Mouse (Mus musculus) neural tube, embryonic 11.5 days (tissue): ENCODE results near the gene Nfia. TPM values are rescaled to one million over a fixed set of nuclear protein-coding genes. Genes with fewer than 3 reads are reported as not detected.

ENCODE experiments used
- ATAC-seq: fragments of 200-750 bp; cut with Nextera tagmentation; 2 replicates; pipeline ENCODE4 v1.8.0; 2017; ENCODE audit warnings: moderate number of reproducible peaks, mild to moderate bottlenecking, moderate TSS enrichment, moderate library complexity; ENCODE audit not compliant: insufficient read depth, low FRiP score, low TSS enrichment
- DNase-seq: peaks from one replicate; pipeline ENCODE4 v3.0.0-alpha.2; 2015; ENCODE audit warnings: low spot score
- H3K27ac ChIP-seq: fragments of 300-500 bp; sonication (generic); 2 replicates; pipeline ENCODE4 v1.5.1; 2014; ENCODE audit warnings: low read depth, mild to moderate bottlenecking, low read length
- H3K27me3 ChIP-seq: fragments of 300-500 bp; sonication (generic); 2 replicates; pipeline ENCODE4 v1.6.1; 2014; ENCODE audit warnings: mild to moderate bottlenecking, low read length, mixed read lengths; ENCODE audit not compliant: control insufficient read depth, insufficient read depth
- H3K36me3 ChIP-seq: fragments of 300-500 bp; sonication (generic); 2 replicates; pipeline ENCODE4 v1.6.1; 2014; ENCODE audit warnings: mild to moderate bottlenecking, low read length, moderate library complexity, mixed read lengths; ENCODE audit not compliant: control insufficient read depth, insufficient read depth
- H3K4me1 ChIP-seq: fragments of 300-500 bp; sonication (generic); 2 replicates; pipeline ENCODE4 v1.6.1; 2014; ENCODE audit warnings: low read length, mixed read lengths; ENCODE audit not compliant: control insufficient read depth, insufficient read depth
- H3K4me2 ChIP-seq: fragments of 300-500 bp; sonication (generic); 2 replicates; pipeline ENCODE4 v1.6.1; 2014; ENCODE audit warnings: low read depth, mild to moderate bottlenecking, moderate library complexity
- H3K4me3 ChIP-seq: fragments of 300-500 bp; sonication (generic); 2 replicates; pipeline ENCODE4 v1.5.1; 2014; ENCODE audit warnings: low read depth, low read length
- H3K9ac ChIP-seq: fragments of 300-500 bp; sonication (generic); 2 replicates; pipeline ENCODE4 v1.6.1; 2014; ENCODE audit warnings: mild to moderate bottlenecking, low read length
- H3K9me3 ChIP-seq: fragments of 300-500 bp; sonication (generic); 2 replicates; pipeline ENCODE4 v1.6.1; 2016; ENCODE audit warnings: low read length; ENCODE audit not compliant: control insufficient read depth
- WGBS: fragments of 180-500 bp; shearing (Covaris S2); extraction: QIAGEN DNeasy Blood & Tissue Kit; methylation state at CpG from one replicate; pipeline ENCODE4 v1.1.7; 2014; 5-methylcytosine and 5-hydroxymethylcytosine counted together
- polyA plus RNA-seq: library from polyadenylated mRNA; unstranded; fragments of >200 nt; fragmentation: Nextera tagmentation; extraction: Ambion mirVana; gene quantifications from 2 replicates; pipeline ENCODE4 v1.2.1, GENCODE M21; 2014

Nfia gene
- polyA plus RNA-seq, 1 experiment from 2014 or later: 29.0 TPM

DNA sequence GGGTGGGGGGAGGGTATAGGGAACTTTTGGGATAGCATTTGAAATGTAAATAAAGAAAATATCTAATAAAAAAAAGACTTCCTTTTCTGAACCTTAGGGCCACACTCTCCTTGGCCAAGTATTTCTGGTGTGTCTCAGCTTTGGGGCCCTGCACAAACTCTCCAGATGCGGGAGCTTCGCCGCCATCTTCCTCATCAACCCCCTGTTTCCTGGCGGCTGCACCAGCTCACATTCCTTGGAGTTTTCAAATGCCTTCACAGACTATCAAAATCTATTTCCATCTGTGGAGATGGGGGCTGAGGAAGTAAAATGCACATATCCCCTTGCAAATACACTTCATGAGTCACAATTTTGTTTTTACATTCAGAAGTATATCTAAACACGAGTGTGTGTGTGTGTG lies 75.1 kb downstream of the Nfia start:
- Histone ChIP-seq H3K4me2 (no peak overlapping the region), H3K27ac (no peak overlapping the region), H3K9ac (no peak overlapping the region), H3K27me3 (no peaks in the 10 kb centered on the region), H3K4me3 (no peak overlapping the region), H3K36me3 (no peaks in the 10 kb centered on the region), H3K9me3 (no peaks in the 10 kb centered on the region), H3K4me1 (peaks cover 6% of the 10 kb centered on the region; the same call in 1 of the 2 replicates)
- WGBS: 85% methylated on average over 5 of the region's 5 CpGs
- DNase-seq (no peak), ATAC-seq (no peak)

DNA sequence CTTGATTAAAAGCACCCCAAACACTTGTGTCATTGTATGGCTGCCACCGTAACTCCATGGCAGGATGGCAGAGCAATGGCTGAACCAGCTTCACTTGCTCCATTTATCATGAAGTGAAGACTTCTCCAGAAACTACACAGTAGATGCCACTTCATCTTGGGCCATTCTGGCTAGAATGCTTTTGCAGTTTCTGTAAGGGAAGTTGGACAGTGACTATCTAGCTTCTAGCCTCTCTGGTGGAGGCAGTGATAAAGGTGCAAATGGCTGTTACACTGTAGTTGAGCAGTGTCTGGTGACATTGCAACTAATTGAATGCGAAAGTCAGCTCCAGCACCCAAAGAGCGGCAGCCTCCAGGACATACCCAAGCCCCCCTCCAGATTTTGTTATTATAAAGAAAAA lies 78.5 kb downstream of the Nfia start:
- H3K36me3 ChIP-seq: no peaks in the 10 kb centered on the region
- no peak for ATAC-seq
- DNase-seq: no peak
- no peaks in the 10 kb centered on the region for H3K4me1 ChIP-seq
- no peak overlapping the region for H3K9ac ChIP-seq
- H3K4me3 ChIP-seq: no peak overlapping the region
- no peaks in the 10 kb centered on the region for H3K9me3 ChIP-seq
- WGBS: 85% methylated on average over 3 of the region's 3 CpGs
- no peak overlapping the region for H3K27ac ChIP-seq
- H3K27me3 ChIP-seq: no peaks in the 10 kb centered on the region
- H3K4me2 ChIP-seq: no peak overlapping the region

DNA sequence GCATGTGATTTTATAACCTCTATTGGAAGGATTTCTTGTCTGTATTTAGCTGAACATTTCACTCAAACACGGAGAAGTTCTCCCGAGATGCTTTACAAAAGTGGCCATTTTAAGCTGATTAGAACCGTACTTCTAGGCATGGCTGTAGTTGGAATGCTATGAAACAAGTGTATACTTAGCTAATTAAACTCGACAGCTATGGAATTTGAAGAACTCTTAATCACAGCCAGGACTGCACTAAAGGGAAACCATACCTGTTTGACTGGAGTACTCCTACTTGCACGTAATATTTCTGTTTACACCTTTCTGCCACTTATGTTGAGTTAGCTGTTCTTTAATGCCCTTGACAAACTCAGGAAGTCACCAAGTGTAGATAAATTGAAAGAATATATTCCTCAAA lies 79.2 kb downstream of the Nfia start:
- H3K27me3 ChIP-seq: no peaks in the 10 kb centered on the region
- ATAC-seq: no peak
- H3K9ac ChIP-seq: no peak overlapping the region
- no peaks in the 10 kb centered on the region for H3K36me3 ChIP-seq
- H3K27ac ChIP-seq: no peak overlapping the region
- H3K4me3 ChIP-seq: no peak overlapping the region
- H3K4me1 ChIP-seq: no peaks in the 10 kb centered on the region
- H3K4me2 ChIP-seq: no peak overlapping the region
- no peaks in the 10 kb centered on the region for H3K9me3 ChIP-seq
- 87% methylated on average over 5 of the region's 5 CpGs for WGBS
- no peak for DNase-seq

DNA sequence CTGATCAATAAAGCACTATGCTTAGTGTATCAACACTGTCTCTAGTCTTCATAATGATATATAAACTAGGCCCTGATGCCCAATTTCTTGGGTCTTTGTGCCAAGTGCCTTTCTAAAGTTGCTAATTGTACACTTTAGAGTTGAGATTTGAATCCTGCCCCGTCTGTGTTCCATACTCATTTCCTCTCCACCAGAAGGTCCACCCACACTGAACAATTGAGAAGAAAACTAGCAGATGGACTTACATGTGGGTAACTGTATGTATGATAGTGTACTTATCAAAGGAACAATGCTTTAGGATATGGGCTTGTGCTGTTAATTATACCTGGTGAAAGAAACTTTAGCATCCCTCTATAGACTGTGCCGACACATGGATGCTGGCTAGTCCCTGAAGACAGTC lies 80.1 kb downstream of the Nfia start:
- no peak for ATAC-seq
- Histone ChIP-seq H3K9ac (no peak overlapping the region), H3K27ac (no peak overlapping the region), H3K4me3 (no peak overlapping the region), H3K9me3 (no peaks in the 10 kb centered on the region), H3K36me3 (no peaks in the 10 kb centered on the region), H3K27me3 (no peaks in the 10 kb centered on the region), H3K4me2 (no peak overlapping the region), H3K4me1 (peaks cover 3% of the 10 kb centered on the region; the same call in 1 of the 2 replicates)
- WGBS: 95% methylated on average over 2 of the region's 2 CpGs
- DNase-seq: no peak

DNA sequence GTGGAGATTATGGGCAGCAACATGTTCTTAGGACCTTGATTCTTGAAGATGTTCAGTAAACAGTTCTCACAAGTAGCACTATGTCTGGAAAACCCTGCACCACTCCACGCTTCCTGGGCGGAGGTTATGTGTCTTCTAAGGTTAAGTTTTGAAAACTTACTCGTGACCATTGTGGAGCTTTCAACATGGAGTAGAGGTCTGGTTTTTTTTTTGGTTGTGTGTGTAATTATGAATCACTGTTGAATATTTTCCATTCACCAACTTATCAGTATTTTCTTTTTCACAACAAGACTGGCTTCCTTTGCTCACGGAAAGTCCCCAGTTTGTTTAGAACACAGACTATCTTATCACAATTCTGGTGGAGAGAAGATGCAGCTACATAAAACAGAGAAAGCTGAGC lies 82.2 kb downstream of the Nfia start:
- ATAC-seq: no peak
- DNase-seq: no peak
- H3K4me1 ChIP-seq: peaks cover 5% of the 10 kb centered on the region; the same call in 1 of the 2 replicates
- no peaks in the 10 kb centered on the region for H3K36me3 ChIP-seq
- no peak overlapping the region for H3K9ac ChIP-seq
- H3K9me3 ChIP-seq: no peaks in the 10 kb centered on the region
- no peak overlapping the region for H3K4me2 ChIP-seq
- no peaks in the 10 kb centered on the region for H3K27me3 ChIP-seq
- no peak overlapping the region for H3K27ac ChIP-seq
- no peak overlapping the region for H3K4me3 ChIP-seq
- WGBS: 87% methylated on average over 4 of the region's 4 CpGs

DNA sequence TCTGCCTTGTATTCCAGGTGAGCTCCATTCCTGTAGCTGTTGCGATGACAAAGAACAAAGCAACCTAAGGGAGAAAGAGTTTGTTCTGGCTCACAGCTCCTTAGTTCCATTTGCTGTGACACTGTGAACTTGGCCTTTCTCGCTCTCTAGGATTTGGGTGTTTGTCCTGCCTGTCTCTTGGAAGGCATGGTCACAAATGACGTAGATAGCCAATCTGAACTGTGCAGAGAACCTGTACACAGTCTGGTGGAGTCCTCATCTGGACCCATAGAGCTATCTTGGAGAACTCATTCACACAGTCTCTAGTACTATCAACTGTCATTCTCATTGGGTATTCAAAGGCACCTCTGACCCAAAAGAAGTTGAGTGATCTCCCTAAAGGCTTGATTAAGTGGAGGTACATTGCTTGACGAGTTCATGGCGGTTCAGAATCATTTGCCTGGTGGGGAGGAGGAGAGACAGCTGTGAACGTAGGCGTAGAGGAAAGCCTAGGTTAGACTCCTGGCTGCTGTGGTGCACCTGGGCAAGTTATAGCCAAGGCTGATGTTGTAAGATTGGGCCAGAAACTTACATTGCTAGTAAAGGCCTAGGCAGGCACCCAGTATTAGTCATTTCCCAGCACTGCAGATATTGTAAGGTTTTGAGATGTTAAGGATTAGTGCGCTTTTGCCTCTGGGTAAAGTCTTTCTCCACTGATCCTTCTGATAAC lies 83.3 kb downstream of the Nfia start:
- Histone ChIP-seq H3K9me3 (no peaks in the 10 kb centered on the region), H3K36me3 (no peaks in the 10 kb centered on the region), H3K9ac (no peak overlapping the region), H3K27ac (no peak overlapping the region), H3K4me1 (peaks cover 5% of the 10 kb centered on the region; the same call in 1 of the 2 replicates), H3K27me3 (no peaks in the 10 kb centered on the region), H3K4me2 (no peak overlapping the region), H3K4me3 (no peak overlapping the region)
- 96% methylated on average over 8 of the region's 8 CpGs for WGBS
- ATAC-seq: no peak
- no peak for DNase-seq

DNA sequence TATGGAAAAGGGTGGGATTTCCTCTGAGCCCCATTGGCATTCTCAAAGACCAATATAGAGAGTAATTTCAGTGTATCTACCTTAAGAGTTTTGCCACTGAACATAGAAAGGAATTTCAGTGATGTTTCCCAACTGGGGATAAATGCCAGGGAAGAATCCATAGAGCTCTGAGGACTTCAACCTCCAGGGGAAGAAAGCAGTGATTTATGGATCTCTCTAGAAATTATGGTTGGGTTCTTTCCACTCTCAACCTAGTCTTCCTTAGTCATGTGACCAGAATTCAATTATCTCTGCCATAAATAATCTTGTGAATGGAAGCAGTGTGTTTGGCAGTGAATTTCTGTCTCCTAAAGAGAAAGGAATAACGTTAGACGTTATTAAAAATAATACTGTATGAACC lies 85.0 kb downstream of the Nfia start:
- Histone ChIP-seq H3K27me3 (no peaks in the 10 kb centered on the region), H3K9me3 (no peaks in the 10 kb centered on the region), H3K27ac (no peak overlapping the region), H3K36me3 (no peaks in the 10 kb centered on the region), H3K9ac (no peak overlapping the region), H3K4me1 (peaks cover 5% of the 10 kb centered on the region; the same call in 1 of the 2 replicates), H3K4me2 (no peak overlapping the region), H3K4me3 (no peak overlapping the region)
- ATAC-seq: no peak
- DNase-seq: no peak
- WGBS: 65% methylated on average over 2 of the region's 2 CpGs

DNA sequence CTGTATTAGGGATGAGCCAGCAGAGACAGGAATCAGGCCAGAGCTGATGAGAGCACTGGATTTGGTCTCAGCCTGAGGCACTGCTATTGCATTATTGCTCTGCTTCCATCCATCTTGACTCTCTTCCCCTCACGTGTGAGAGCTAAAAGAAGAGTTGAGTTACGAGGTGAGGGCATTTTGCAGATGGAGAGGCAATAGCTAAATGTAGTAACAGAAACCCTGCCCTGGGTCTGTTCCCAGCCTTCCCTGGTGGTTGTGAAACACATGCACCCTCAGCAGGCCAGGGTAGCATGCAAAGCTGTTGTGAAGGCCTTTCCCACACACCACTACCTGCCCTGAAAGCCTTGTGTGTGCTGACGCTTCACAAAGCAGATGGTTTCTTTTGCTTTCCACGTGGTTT lies 86.9 kb downstream of the Nfia start:
- 76% methylated on average over 4 of the region's 4 CpGs for WGBS
- Histone ChIP-seq H3K27ac (no peak overlapping the region), H3K4me3 (no peak overlapping the region)

DNA sequence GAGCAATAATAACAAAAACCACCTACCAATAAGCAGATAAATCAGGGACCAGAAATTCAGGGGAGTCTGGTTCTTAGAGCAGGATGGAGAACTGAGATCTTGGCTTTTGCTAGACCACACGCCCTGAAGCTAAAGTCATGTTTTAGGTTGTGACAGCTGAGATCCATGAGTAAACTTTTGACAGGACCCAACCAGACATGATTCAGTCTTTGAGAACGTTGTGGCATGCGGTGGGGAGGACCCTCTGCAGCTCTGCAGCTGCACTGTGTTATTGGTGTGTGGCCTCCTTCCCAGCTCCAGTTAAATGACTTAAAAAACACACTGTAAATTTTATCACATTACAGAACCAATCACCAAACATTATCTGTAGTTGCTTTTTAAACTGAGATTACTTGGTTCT lies 87.8 kb downstream of the Nfia start:
- no peak overlapping the region for H3K4me2 ChIP-seq
- H3K36me3 ChIP-seq: no peaks in the 10 kb centered on the region
- no peak overlapping the region for H3K9ac ChIP-seq
- 77% methylated on average over 3 of the region's 3 CpGs for WGBS
- DNase-seq (no peak), ATAC-seq (no peak)
- no peak overlapping the region for H3K4me3 ChIP-seq
- H3K27ac ChIP-seq: no peak overlapping the region
- H3K27me3 ChIP-seq: no peaks in the 10 kb centered on the region
- no peaks in the 10 kb centered on the region for H3K9me3 ChIP-seq
- peaks cover 5% of the 10 kb centered on the region; the same call in 1 of the 2 replicates for H3K4me1 ChIP-seq

More for the DNA sequence above, 86.9 kb downstream of the Nfia start:
- H3K27me3 ChIP-seq: no peaks in the 10 kb centered on the region
- no peaks in the 10 kb centered on the region for H3K36me3 ChIP-seq
- peaks cover 5% of the 10 kb centered on the region; the same call in 1 of the 2 replicates for H3K4me1 ChIP-seq
- no peaks in the 10 kb centered on the region for H3K9me3 ChIP-seq
- ATAC-seq: no peak
- DNase-seq: no peak
- H3K9ac ChIP-seq: no peak overlapping the region
- H3K4me2 ChIP-seq: no peak overlapping the region
